Mouse (Mus musculus) liver, embryonic 16.5 days (tissue): ENCODE data around the gene Appl2. TPM values are rescaled to one million over a fixed set of nuclear protein-coding genes. Genes with fewer than 3 reads are reported as not detected.

Experiments used
- polyA plus RNA-seq: library from polyadenylated mRNA; unstranded; fragments of >200 nt; fragmentation: Nextera tagmentation; extraction: Ambion mirVana; gene quantifications from 2 replicates; pipeline ENCODE4 v1.2.1, GENCODE M21; 2015

Appl2 gene
- polyA plus RNA-seq, 1 experiment from 2014 or later, result 15.9 TPM

Other genes with a start within 250 kb of the Appl2 start
- 0.36 and 0.44 TPM in 2 replicates for gene Aldh1l2, start 114.6 kb downstream of the Appl2 start, polyA plus RNA-seq
- 9.2 and 10.0 TPM in 2 replicates for gene Washc4, start 105.0 kb downstream of the Appl2 start, polyA plus RNA-seq
- 1.0 TPM in 2 replicates for gene 1500009L16Rik, start 74.1 kb upstream of the Appl2 start, polyA plus RNA-seq